Mouse (Mus musculus): ENCODE results near the gene Ajm1.

The Ajm1 gene

GRCm38 (mm10) chr2:25581294-25581864 is at the start of gene Ajm1:
Gene Ajm1, minus strand, starts transcription at chr2:25581757.
- peak; percentile 74 for DNase-seq

- DNase-seq: no peak
These were observed 47.2 kb upstream of the Ajm1 start for GRCm38 (mm10) chr2:25628738-25629137.

- no peak for DNase-seq
These were observed 46.3 kb upstream of the Ajm1 start, which contains the start of gene Fcna for GRCm38 (mm10) chr2:25627811-25628210. Gene Fcna, minus strand, starts transcription at chr2:25628030.

GRCm38 (mm10) chr2:25625986-25626385 is 44.4 kb upstream of the Ajm1 start:
- no peak for DNase-seq

- peak; percentile 96 for DNase-seq
These were observed 40.0 kb upstream of the Ajm1 start, which contains the start of gene Tmem141 for GRCm38 (mm10) chr2:25621229-25622200. Gene Tmem141, minus strand, starts transcription at chr2:25622005.

GRCm38 (mm10) chr2:25620852-25621228 is 39.3 kb upstream of the Ajm1 start:
- DNase-seq: no peak

GRCm38 (mm10) chr2:25620386-25620785 is 38.8 kb upstream of the Ajm1 start:
- no peak for DNase-seq

- DNase-seq: no peak
These were observed 36.0 kb upstream of the Ajm1 start, which contains the start of gene Ccdc183 for GRCm38 (mm10) chr2:25617578-25617977. Gene Ccdc183, minus strand, starts transcription at chr2:25617678.

GRCm38 (mm10) chr2:25616398-25616797 is 34.8 kb upstream of the Ajm1 start:
- no peak for DNase-seq

GRCm38 (mm10) chr2:25608671-25609070 is 27.1 kb upstream of the Ajm1 start:
- no peak for DNase-seq

GRCm38 (mm10) chr2:25607761-25608622 is 26.4 kb upstream of the Ajm1 start, which contains the start of gene Rabl6:
Gene Rabl6, minus strand, starts transcription at chr2:25608521.
- DNase-seq: peak; percentile 93

GRCm38 (mm10) chr2:25602526-25602925 is 21.0 kb upstream of the Ajm1 start:
- DNase-seq: no peak

GRCm38 (mm10) chr2:25600037-25600436 is 18.5 kb upstream of the Ajm1 start:
- DNase-seq: no peak

GRCm38 (mm10) chr2:25598749-25599148 is 17.2 kb upstream of the Ajm1 start:
- no peak for DNase-seq

GRCm38 (mm10) chr2:25596765-25597510 is 15.4 kb upstream of the Ajm1 start:
- no peak for DNase-seq

- peak; percentile 60 for DNase-seq
These were observed 10.3 kb upstream of the Ajm1 start for GRCm38 (mm10) chr2:25591863-25592262.

GRCm38 (mm10) chr2:25588227-25588907 is 6.8 kb upstream of the Ajm1 start:
- no peak for DNase-seq

- no peak for DNase-seq
These were observed 5.7 kb upstream of the Ajm1 start for GRCm38 (mm10) chr2:25587290-25587689.

GRCm38 (mm10) chr2:25585601-25586000 is 4.0 kb upstream of the Ajm1 start:
- DNase-seq: no peak

GRCm38 (mm10) chr2:25584856-25585255 is 3.3 kb upstream of the Ajm1 start:
- DNase-seq: no peak

- no peak for DNase-seq
These were observed 2.6 kb upstream of the Ajm1 start for GRCm38 (mm10) chr2:25584152-25584551.

- no peak for DNase-seq
These were observed 2.0 kb upstream of the Ajm1 start for GRCm38 (mm10) chr2:25583571-25583970.

All from lung, postnatal 10 days (tissue).